Mouse (Mus musculus) midbrain, embryonic 13.5 days (tissue): ENCODE data around the gene Vsx1. TPM values are rescaled to one million over a fixed set of nuclear protein-coding genes. Genes with fewer than 3 reads are reported as not detected.

Source experiments
- ATAC-seq: fragments of 200-750 bp; cut with Nextera tagmentation; 2 replicates; pipeline ENCODE4 v1.8.0; 2017; ENCODE audit warnings: mild to moderate bottlenecking, moderate TSS enrichment, moderate library complexity
- H3K27ac ChIP-seq: fragments of 300-500 bp; sonication (generic); 2 replicates; pipeline ENCODE4 v1.5.1; 2015; ENCODE audit warnings: inconsistent platforms, mild to moderate bottlenecking, moderate library complexity
- H3K27me3 ChIP-seq: fragments of 300-500 bp; sonication (generic); 2 replicates; pipeline ENCODE4 v1.6.1; 2015; ENCODE audit warnings: mild to moderate bottlenecking, inconsistent platforms
- H3K36me3 ChIP-seq: fragments of 300-500 bp; sonication (generic); 2 replicates; pipeline ENCODE4 v1.6.1; 2015; ENCODE audit warnings: mild to moderate bottlenecking, inconsistent platforms
- H3K4me1 ChIP-seq: fragments of 300-500 bp; sonication (generic); replicated peaks from 2 replicates; pipeline ENCODE4 v1.6.1; 2015; ENCODE audit warnings: inconsistent platforms
- H3K4me2 ChIP-seq: fragments of 300-500 bp; sonication (generic); replicated peaks from 2 replicates; pipeline ENCODE4 v1.6.1; 2015; ENCODE audit warnings: moderate library complexity, mild to moderate bottlenecking, inconsistent platforms
- H3K4me3 ChIP-seq: fragments of 300-500 bp; sonication (generic); replicated peaks from 2 replicates; pipeline ENCODE4 v1.5.1; 2015; ENCODE audit warnings: mild to moderate bottlenecking, inconsistent platforms
- H3K9ac ChIP-seq: fragments of 300-500 bp; sonication (generic); replicated peaks from 2 replicates; pipeline ENCODE4 v1.6.1; 2015; ENCODE audit warnings: mild to moderate bottlenecking, inconsistent platforms
- H3K9me3 ChIP-seq: fragments of 300-500 bp; sonication (generic); 2 replicates; pipeline ENCODE4 v1.6.1; 2016; ENCODE audit warnings: mild to moderate bottlenecking, inconsistent platforms
- WGBS: fragments of 180-500 bp; shearing (Covaris S2); methylation state at CpG from one replicate; pipeline ENCODE4 v1.1.7; 2015; 5-methylcytosine and 5-hydroxymethylcytosine counted together
- polyA plus RNA-seq: library from polyadenylated mRNA; unstranded; fragments of >200 nt; fragmentation: Nextera tagmentation; extraction: Ambion mirVana; gene quantifications from 2 replicates; pipeline ENCODE4 v1.2.1, GENCODE M21; 2015

The Vsx1 gene
- polyA plus RNA-seq, 1 experiment from 2014 or later: 0.23 TPM

GRCm38 (mm10) chr2:150678392-150678791 lies 10.8 kb downstream of the Vsx1 start:
- 0% methylated on average over 3 of the region's 3 CpGs for WGBS
- H3K4me3 ChIP-seq: no peak overlapping the region
- no peak overlapping the region for H3K4me2 ChIP-seq
- H3K27ac ChIP-seq: no peak overlapping the region
- no peaks in the 10 kb centered on the region; the same call in 1 of the 2 replicates for H3K4me1 ChIP-seq
- no peak for ATAC-seq
- H3K27me3 ChIP-seq: no peaks in the 10 kb centered on the region
- H3K36me3 ChIP-seq: no peaks in the 10 kb centered on the region
- no peak overlapping the region for H3K9ac ChIP-seq
- no peaks in the 10 kb centered on the region for H3K9me3 ChIP-seq

- Histone ChIP-seq H3K36me3 (no peaks in the 10 kb centered on the region), H3K4me1 (no peaks in the 10 kb centered on the region; the same call in 1 of the 2 replicates), H3K9me3 (no peaks in the 10 kb centered on the region), H3K4me3 (no peak overlapping the region), H3K4me2 (no peak overlapping the region), H3K27me3 (no peaks in the 10 kb centered on the region; the same call in 1 of the 2 replicates), H3K27ac (no peak overlapping the region), H3K9ac (no peak overlapping the region)
- 18% methylated on average over 1 of the region's 1 CpGs for WGBS
- no peak for ATAC-seq
Observed at GRCm38 (mm10) chr2:150675525-150675924, 13.6 kb downstream of the Vsx1 start.

GRCm38 (mm10) chr2:150674900-150675299 lies 14.3 kb downstream of the Vsx1 start:
- Histone ChIP-seq H3K36me3 (no peaks in the 10 kb centered on the region), H3K9ac (no peak overlapping the region), H3K9me3 (no peaks in the 10 kb centered on the region), H3K4me3 (no peak overlapping the region), H3K27ac (no peak overlapping the region), H3K4me1 (no peaks in the 10 kb centered on the region; the same call in 1 of the 2 replicates), H3K27me3 (no peaks in the 10 kb centered on the region; the same call in 1 of the 2 replicates), H3K4me2 (no peak overlapping the region)
- 1% methylated on average over 2 of the region's 2 CpGs for WGBS
- ATAC-seq: peak; percentile 71

- H3K9me3 ChIP-seq: no peaks in the 10 kb centered on the region
- H3K4me1 ChIP-seq: peaks cover under 1% of the 10 kb centered on the region
- H3K36me3 ChIP-seq: no peaks in the 10 kb centered on the region
- H3K4me3 ChIP-seq: no peak overlapping the region
- peak; percentile 25; the same call in 1 of the 2 replicates for ATAC-seq
- 85% methylated on average over 11 of the region's 11 CpGs for WGBS
- H3K27ac ChIP-seq: no peak overlapping the region
- peaks cover 4% of the 10 kb centered on the region for H3K27me3 ChIP-seq
- H3K4me2 ChIP-seq: no peak overlapping the region
- no peak overlapping the region for H3K9ac ChIP-seq
Observed at GRCm38 (mm10) chr2:150673929-150674328, 15.2 kb downstream of the Vsx1 start.

- ATAC-seq: no peak
- WGBS: 84% methylated on average over 8 of the region's 8 CpGs
- Histone ChIP-seq H3K27me3 (peaks cover 9% of the 10 kb centered on the region), H3K9ac (no peak overlapping the region), H3K27ac (no peak overlapping the region), H3K4me3 (no peak overlapping the region), H3K36me3 (no peaks in the 10 kb centered on the region), H3K4me1 (peaks cover 19% of the 10 kb centered on the region), H3K4me2 (no peak overlapping the region), H3K9me3 (no peaks in the 10 kb centered on the region)
Observed at GRCm38 (mm10) chr2:150671609-150672290, 17.4 kb downstream of the Vsx1 start.

GRCm38 (mm10) chr2:150670926-150671325 lies 18.2 kb downstream of the Vsx1 start:
- Histone ChIP-seq H3K27me3 (peaks cover 9% of the 10 kb centered on the region), H3K9me3 (no peaks in the 10 kb centered on the region), H3K27ac (no peak overlapping the region), H3K4me2 (no peak overlapping the region), H3K9ac (no peak overlapping the region), H3K4me1 (peaks cover 23% of the 10 kb centered on the region), H3K4me3 (no peak overlapping the region), H3K36me3 (no peaks in the 10 kb centered on the region)
- ATAC-seq: no peak
- 96% methylated on average over 1 of the region's 1 CpGs for WGBS

- Histone ChIP-seq H3K4me2 (no peak overlapping the region), H3K36me3 (no peaks in the 10 kb centered on the region), H3K4me3 (no peak overlapping the region), H3K27me3 (peaks cover 9% of the 10 kb centered on the region), H3K27ac (no peak overlapping the region), H3K9me3 (no peaks in the 10 kb centered on the region), H3K9ac (no peak overlapping the region), H3K4me1 (peaks cover 37% of the 10 kb centered on the region)
- no peak for ATAC-seq
- 78% methylated on average over 2 of the region's 2 CpGs for WGBS
Observed at GRCm38 (mm10) chr2:150669454-150670045, 19.6 kb downstream of the Vsx1 start.

GRCm38 (mm10) chr2:150668956-150669355 lies 20.2 kb downstream of the Vsx1 start:
- Histone ChIP-seq H3K4me1 (peaks cover 38% of the 10 kb centered on the region), H3K9me3 (no peaks in the 10 kb centered on the region), H3K36me3 (no peaks in the 10 kb centered on the region), H3K4me2 (no peak overlapping the region), H3K9ac (no peak overlapping the region), H3K4me3 (no peak overlapping the region), H3K27me3 (peaks cover 9% of the 10 kb centered on the region), H3K27ac (no peak overlapping the region)
- no peak for ATAC-seq
- WGBS: 89% methylated on average over 5 of the region's 5 CpGs

GRCm38 (mm10) chr2:150667820-150668766 lies 21.1 kb downstream of the Vsx1 start, which contains the start of gene Acss1:
TSS of gene Acss1 (minus strand) at chr2:150668500.
- peaks cover 9% of the 10 kb centered on the region for H3K27me3 ChIP-seq
- 2% methylated on average over 61 of the region's 61 CpGs for WGBS

GRCm38 (mm10) chr2:150667065-150667819 lies 21.9 kb downstream of the Vsx1 start:
- Histone ChIP-seq H3K9me3 (no peaks in the 10 kb centered on the region), H3K27ac (peak overlapping the region; percentile 74), H3K27me3 (peaks cover 9% of the 10 kb centered on the region), H3K36me3 (no peaks in the 10 kb centered on the region), H3K4me1 (peaks cover 38% of the 10 kb centered on the region), H3K4me3 (peak overlapping the region; percentile 54), H3K4me2 (peak overlapping the region; percentile 86), H3K9ac (peak overlapping the region; percentile 78)
- no peak; the same call in 1 of the 2 replicates for ATAC-seq
- 4% methylated on average over 17 of the region's 17 CpGs for WGBS

More at GRCm38 (mm10) chr2:150667820-150668766, 21.1 kb downstream of the Vsx1 start, which contains the start of gene Acss1:
- peak within 1 kb of the TSS; percentile 86 for H3K4me2 ChIP-seq
- ATAC-seq: peak; percentile 78
- H3K27ac ChIP-seq: peak within 1 kb of the TSS; percentile 74
- H3K4me1 ChIP-seq: peaks cover 38% of the 10 kb centered on the region
- no peaks in the 10 kb centered on the region for H3K36me3 ChIP-seq
- H3K4me3 ChIP-seq: peak within 1 kb of the TSS; percentile 54
- peak within 1 kb of the TSS; percentile 78 for H3K9ac ChIP-seq
- no peaks in the 10 kb centered on the region for H3K9me3 ChIP-seq

- H3K9ac ChIP-seq: peak overlapping the region; percentile 78
- H3K4me3 ChIP-seq: peak overlapping the region; percentile 54
- no peaks in the 10 kb centered on the region for H3K9me3 ChIP-seq
- H3K4me1 ChIP-seq: peaks cover 38% of the 10 kb centered on the region
- peak overlapping the region; percentile 74; the same call in 1 of the 2 replicates for H3K27ac ChIP-seq
- no peaks in the 10 kb centered on the region for H3K36me3 ChIP-seq
- ATAC-seq: 0 out of 2 replicates have a peak, but pooled peaks have one; percentile 32
- peak overlapping the region; percentile 86 for H3K4me2 ChIP-seq
- peaks cover 9% of the 10 kb centered on the region for H3K27me3 ChIP-seq
- WGBS: 49% methylated on average over 7 of the region's 7 CpGs
Observed at GRCm38 (mm10) chr2:150666723-150667064, 22.5 kb downstream of the Vsx1 start.
